Mouse (Mus musculus): ENCODE measurements around the gene Sorcs3.

The Sorcs3 gene

GRCm38 (mm10) chr19:48378006-48378540, 172.2 kb downstream of the Sorcs3 start:
- DNase-seq (ENCODE audit: low spot score in 2 of 2), result no peak

- peak in 1 of 2 experiments; percentile 45 for DNase-seq (ENCODE audit: low spot score in 2 of 2)
Measured at GRCm38 (mm10) chr19:48391551-48391950, 185.7 kb downstream of the Sorcs3 start.

GRCm38 (mm10) chr19:48404774-48405495, 199.1 kb downstream of the Sorcs3 start:
- DNase-seq (ENCODE audit: low spot score in 2 of 2), result no peak

GRCm38 (mm10) chr19:48408221-48408620, 202.4 kb downstream of the Sorcs3 start:
- no peak for DNase-seq (ENCODE audit: low spot score in 2 of 2)

- DNase-seq (ENCODE audit: low spot score in 2 of 2), result no peak
Measured at GRCm38 (mm10) chr19:48411332-48411731, 205.5 kb downstream of the Sorcs3 start.

GRCm38 (mm10) chr19:48413836-48414235, 208.0 kb downstream of the Sorcs3 start:
- DNase-seq (ENCODE audit: low spot score in 2 of 2), result peak in 1 of 2 experiments; percentile 17

GRCm38 (mm10) chr19:48418356-48418755, 212.5 kb downstream of the Sorcs3 start:
- DNase-seq (ENCODE audit: low spot score in 2 of 2), result no peak

- no peak for DNase-seq (ENCODE audit: low spot score in 2 of 2)
Measured at GRCm38 (mm10) chr19:48429263-48429662, 223.4 kb downstream of the Sorcs3 start.

GRCm38 (mm10) chr19:48429755-48430154, 223.9 kb downstream of the Sorcs3 start:
- no peak for DNase-seq (ENCODE audit: low spot score in 2 of 2)

- DNase-seq (ENCODE audit: low spot score in 2 of 2), result no peak
Measured at GRCm38 (mm10) chr19:48430328-48430727, 224.5 kb downstream of the Sorcs3 start.

GRCm38 (mm10) chr19:48438450-48438849, 232.6 kb downstream of the Sorcs3 start:
- no peak for DNase-seq (ENCODE audit: low spot score in 2 of 2)

GRCm38 (mm10) chr19:48461141-48461540, 255.3 kb downstream of the Sorcs3 start:
- no peak for DNase-seq (ENCODE audit: low spot score in 2 of 2)

GRCm38 (mm10) chr19:48462426-48462825, 256.6 kb downstream of the Sorcs3 start:
- no peak for DNase-seq (ENCODE audit: low spot score in 2 of 2)

- DNase-seq (ENCODE audit: low spot score in 2 of 2), result no peak
Measured at GRCm38 (mm10) chr19:48463494-48463893, 257.7 kb downstream of the Sorcs3 start.

- no peak for DNase-seq (ENCODE audit: low spot score in 2 of 2)
Measured at GRCm38 (mm10) chr19:48467471-48467870, 261.6 kb downstream of the Sorcs3 start.

GRCm38 (mm10) chr19:48469791-48470410, 264.1 kb downstream of the Sorcs3 start:
- no peak for DNase-seq (ENCODE audit: low spot score in 2 of 2)

- DNase-seq (ENCODE audit: low spot score in 2 of 2), result no peak
Measured at GRCm38 (mm10) chr19:48471927-48472326, 266.1 kb downstream of the Sorcs3 start.

- DNase-seq (ENCODE audit: low spot score in 2 of 2), result no peak
Measured at GRCm38 (mm10) chr19:48475784-48476410, 270.1 kb downstream of the Sorcs3 start.

- DNase-seq (ENCODE audit: low spot score in 2 of 2), result no peak
Measured at GRCm38 (mm10) chr19:48478864-48479263, 273.0 kb downstream of the Sorcs3 start.

- DNase-seq (ENCODE audit: low spot score in 2 of 2), result no peak
Measured at GRCm38 (mm10) chr19:48482946-48483345, 277.1 kb downstream of the Sorcs3 start.

GRCm38 (mm10) chr19:48491111-48491510, 285.3 kb downstream of the Sorcs3 start:
- DNase-seq (ENCODE audit: low spot score in 2 of 2), result no peak

GRCm38 (mm10) chr19:48503896-48504620, 298.2 kb downstream of the Sorcs3 start:
- no peak for DNase-seq (ENCODE audit: low spot score in 2 of 2)
